Mouse (Mus musculus): ENCODE results near the gene Ccdc57. TPM values are rescaled to one million over a fixed set of nuclear protein-coding genes. Genes with fewer than 3 reads are reported as not detected.

Ccdc57 gene
- polyA plus RNA-seq, 1 experiment from 2014 or later: 4.9 TPM

DNA sequence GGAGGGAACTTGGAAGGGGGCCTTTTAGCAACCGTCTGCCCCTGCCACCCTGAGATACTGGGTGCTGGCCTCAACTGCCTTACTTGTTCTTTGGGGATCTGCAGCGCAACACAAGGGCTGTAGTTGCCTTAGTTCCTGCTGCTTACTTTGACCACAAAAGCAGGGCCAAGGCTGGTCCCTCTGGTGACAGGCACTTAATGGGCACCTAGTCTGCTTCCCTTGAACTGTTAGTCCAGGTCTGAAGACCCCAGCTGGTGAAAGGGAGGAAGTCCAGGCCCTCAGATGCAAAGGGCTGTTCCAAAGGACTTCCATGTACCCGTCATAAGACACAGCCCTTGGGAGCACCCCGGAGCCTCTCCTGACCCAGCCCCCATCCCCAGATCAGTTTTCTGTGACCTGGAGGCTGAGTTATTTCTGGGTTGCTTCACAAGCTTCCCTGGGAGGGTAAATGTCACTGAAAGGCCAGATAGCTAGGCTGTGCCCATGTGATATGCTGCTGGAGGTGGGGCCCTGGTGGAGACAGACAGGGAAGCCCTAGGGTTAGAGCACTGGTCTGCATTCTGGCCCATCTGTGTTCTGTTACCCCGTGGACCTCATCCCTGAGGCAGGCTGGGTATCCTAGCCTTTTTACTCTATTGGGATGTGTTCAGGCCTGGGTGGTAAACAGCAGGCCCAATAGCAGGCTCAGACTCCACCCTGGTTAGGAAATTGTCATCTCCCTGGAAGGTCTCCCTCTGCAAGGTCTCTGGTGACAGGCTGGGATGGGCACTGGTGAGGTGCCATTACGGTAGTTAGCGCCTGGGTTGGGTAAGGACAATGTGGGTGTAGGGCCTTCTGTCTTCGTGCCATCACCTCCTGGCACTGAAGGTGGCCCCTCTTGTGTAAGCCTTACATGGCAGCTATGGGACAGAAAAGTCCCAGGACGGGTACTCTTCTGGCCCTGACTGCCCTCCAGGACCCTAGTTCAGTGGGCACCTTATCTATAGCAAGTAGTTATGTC, 19.4 kb upstream of the Ccdc57 start:
- H3K4me1 ChIP-seq (replicated peaks): peaks cover 78% of the 10 kb centered on the region
- no peaks in the 10 kb centered on the region for H3K9me3 ChIP-seq (replicated peaks)
- H3K9ac ChIP-seq: peak overlapping the region; percentile 41; the same call in 1 of the 2 replicates
- H3K36me3 ChIP-seq: peaks cover 35% of the 10 kb centered on the region
- ATAC-seq (ENCODE audit: insufficient number of reproducible peaks, low FRiP score): no peak
- H3K4me3 ChIP-seq: peak overlapping the region; percentile 70
- peak overlapping the region; percentile 76 for H3K4me2 ChIP-seq
- no peaks in the 10 kb centered on the region for H3K27me3 ChIP-seq (replicated peaks)
- 62% methylated on average over 9 of the region's 9 CpGs for WGBS
- H3K27ac ChIP-seq (ENCODE audit: poor library complexity, severe bottlenecking): peak overlapping the region; percentile 95

DNA sequence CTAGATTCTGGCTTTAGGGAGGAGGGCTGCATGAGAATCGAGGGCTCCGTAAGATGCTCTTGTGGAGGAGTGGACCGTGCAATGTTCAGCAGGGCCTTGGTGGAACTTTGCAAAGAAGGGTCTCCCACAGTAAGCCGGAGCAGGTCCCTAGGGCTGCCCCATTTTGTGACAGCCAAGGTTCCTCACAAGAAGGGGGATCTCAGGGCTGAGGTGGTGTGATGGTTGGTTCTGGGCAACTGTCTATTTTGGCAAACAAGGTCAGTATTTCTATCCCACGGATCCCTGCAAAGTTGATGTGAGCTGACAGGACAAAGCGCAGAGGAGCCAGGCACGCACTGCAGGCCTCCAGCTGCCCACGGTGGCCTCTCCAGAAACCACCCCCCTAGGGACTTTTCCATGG, 18.6 kb upstream of the Ccdc57 start:
- H3K9me3 ChIP-seq (replicated peaks): no peaks in the 10 kb centered on the region
- H3K4me2 ChIP-seq: peak overlapping the region; percentile 76
- peak overlapping the region; percentile 70 for H3K4me3 ChIP-seq
- H3K9ac ChIP-seq: peak overlapping the region; percentile 76
- WGBS: 15% methylated on average over 8 of the region's 8 CpGs
- H3K27me3 ChIP-seq (replicated peaks): no peaks in the 10 kb centered on the region
- ATAC-seq (ENCODE audit: insufficient number of reproducible peaks, low FRiP score): peak; percentile 0; the same call in 1 of the 2 replicates
- H3K4me1 ChIP-seq (replicated peaks): peaks cover 70% of the 10 kb centered on the region
- peak overlapping the region; percentile 95 for H3K27ac ChIP-seq (ENCODE audit: poor library complexity, severe bottlenecking)
- H3K36me3 ChIP-seq: peaks cover 27% of the 10 kb centered on the region

DNA sequence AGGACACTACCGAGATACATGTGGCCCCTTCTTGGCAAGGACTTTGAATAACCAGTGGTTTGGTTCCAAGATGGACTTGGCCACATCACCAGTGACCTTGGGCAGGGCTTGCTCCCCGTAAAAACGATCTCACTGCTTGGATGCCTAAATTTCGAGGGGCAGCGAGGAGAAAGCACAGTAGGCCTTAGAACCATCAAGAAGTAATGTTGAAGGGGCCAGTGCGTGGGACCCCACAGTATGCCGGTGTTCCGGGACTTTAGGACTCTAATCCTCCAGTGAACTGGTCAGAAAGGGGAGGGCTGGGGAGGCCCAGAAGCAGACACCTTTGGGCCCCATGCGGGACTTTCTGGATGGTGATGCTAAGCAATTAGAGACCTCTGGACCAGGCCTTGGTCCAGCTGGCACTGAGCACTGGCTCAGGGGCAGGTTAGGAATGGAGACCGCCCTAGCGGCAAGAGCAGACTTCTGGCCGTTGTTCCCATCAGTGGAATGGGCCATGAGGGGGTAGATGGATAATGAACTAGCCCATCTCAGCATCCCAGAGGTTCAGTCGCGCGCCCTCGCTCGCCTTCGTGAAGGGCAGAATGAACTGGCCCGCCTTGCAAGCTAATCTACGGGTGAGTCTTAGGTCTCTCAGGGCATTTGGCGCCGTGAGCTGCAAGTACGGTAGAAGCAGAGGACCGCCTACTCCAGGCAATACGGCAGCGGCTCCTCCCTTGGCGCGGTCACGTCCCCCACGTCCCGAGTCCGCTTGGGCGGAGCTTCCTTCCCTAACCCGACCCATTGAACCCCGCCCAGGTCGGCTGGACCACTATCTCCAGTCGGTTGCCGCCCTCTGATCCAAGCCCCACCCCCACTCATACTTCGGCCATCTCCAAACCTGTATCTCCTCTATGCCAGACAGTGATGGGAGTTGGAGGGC, 17.9 kb upstream of the Ccdc57 start:
- peak; percentile 92 for ATAC-seq (ENCODE audit: insufficient number of reproducible peaks, low FRiP score)
- peak overlapping the region; percentile 70 for H3K4me3 ChIP-seq
- peak overlapping the region; percentile 95 for H3K27ac ChIP-seq (ENCODE audit: poor library complexity, severe bottlenecking)
- peak overlapping the region; percentile 92 for H3K9ac ChIP-seq
- H3K4me1 ChIP-seq (replicated peaks): peaks cover 66% of the 10 kb centered on the region
- WGBS: 2% methylated on average over 39 of the region's 39 CpGs
- H3K27me3 ChIP-seq (replicated peaks): 0 out of 2 replicates have a peak, but pooled peaks cover 3% of the 10 kb centered on the region
- H3K4me2 ChIP-seq: peak overlapping the region; percentile 76
- peaks cover 20% of the 10 kb centered on the region for H3K36me3 ChIP-seq
- no peaks in the 10 kb centered on the region for H3K9me3 ChIP-seq (replicated peaks)

DNA sequence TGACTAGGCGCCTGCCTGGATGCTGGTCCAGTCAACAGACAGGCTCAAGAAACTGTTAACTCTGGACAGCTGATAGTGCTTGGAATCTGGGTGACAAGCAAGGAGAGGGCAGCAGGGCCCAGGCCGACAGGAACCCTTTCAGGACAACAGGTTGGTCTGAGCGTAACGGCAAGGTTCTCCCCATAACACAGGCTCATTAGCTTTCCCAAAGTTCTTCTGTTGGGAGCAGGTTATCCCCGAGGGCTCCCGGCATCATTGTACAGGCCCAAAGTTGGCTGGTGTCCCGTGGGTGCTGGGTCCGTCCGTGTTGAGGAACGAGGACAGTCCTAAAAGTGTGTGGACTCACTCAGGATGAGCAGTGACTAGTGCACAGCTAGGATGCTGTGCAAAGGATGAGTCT, 17.2 kb upstream of the Ccdc57 start:
- WGBS: 5% methylated on average over 10 of the region's 10 CpGs
- H3K9ac ChIP-seq: peak overlapping the region; percentile 92
- peak overlapping the region; percentile 70 for H3K4me3 ChIP-seq
- H3K36me3 ChIP-seq: peaks cover 14% of the 10 kb centered on the region; the same call in 1 of the 2 replicates
- H3K9me3 ChIP-seq (replicated peaks): no peaks in the 10 kb centered on the region
- 0 out of 2 replicates have a peak, but pooled peaks cover 8% of the 10 kb centered on the region for H3K27me3 ChIP-seq (replicated peaks)
- H3K4me2 ChIP-seq: peak overlapping the region; percentile 76
- H3K4me1 ChIP-seq (replicated peaks): peaks cover 62% of the 10 kb centered on the region
- no peak for ATAC-seq (ENCODE audit: insufficient number of reproducible peaks, low FRiP score)
- H3K27ac ChIP-seq (ENCODE audit: poor library complexity, severe bottlenecking): peak overlapping the region; percentile 95

DNA sequence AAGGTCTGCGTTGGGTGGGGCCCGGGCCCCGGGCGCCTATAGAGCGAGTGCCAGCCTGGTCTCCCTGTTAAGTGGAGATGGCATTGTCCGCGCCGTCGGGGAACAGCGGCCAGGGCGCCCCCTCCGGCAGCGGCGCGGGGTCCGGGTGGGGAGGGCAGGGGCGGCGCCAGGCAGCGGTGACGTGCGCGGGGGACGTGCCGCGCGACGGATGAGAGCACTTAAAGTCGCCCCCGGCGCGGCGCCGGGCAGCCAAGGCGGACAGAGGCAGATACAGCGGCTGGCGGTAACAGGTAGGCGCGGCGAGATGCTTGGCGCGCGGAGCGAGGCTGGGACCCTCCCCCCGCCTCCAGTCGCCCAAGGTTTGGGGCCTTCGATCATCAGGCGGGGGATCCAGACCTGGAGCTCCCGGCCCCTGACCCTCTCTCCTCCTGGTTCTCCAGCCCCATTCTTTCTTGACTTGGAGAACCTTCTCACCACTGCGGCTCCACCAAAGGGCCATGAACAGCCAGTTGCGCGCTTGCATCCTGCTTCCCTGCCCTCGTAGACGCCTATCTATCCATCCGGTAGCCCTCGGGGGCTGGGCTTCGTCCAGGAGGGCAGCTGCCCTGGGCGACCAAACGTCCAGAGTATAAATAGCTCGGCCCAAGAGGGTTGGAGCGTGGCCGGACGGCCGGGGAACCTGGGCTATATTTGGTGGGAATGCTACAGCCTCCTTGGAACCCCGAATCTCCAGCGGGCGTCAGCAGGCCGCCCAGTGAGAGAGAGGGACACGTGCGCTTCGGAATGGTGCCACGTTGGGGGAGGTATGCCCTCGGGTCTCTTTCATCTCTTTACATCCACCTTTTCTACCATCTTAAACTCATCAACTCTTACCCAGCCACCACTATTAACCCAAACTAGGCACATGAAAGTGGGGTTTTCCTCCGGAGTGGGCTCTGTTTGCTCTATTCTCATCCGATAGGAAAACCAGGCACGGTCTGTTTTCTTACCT, 16.5 kb upstream of the Ccdc57 start:
- ATAC-seq (ENCODE audit: insufficient number of reproducible peaks, low FRiP score): peak; percentile 49
- no peaks in the 10 kb centered on the region for H3K9me3 ChIP-seq (replicated peaks)
- peaks cover 55% of the 10 kb centered on the region for H3K4me1 ChIP-seq (replicated peaks)
- H3K27me3 ChIP-seq (replicated peaks): 0 out of 2 replicates have a peak, but pooled peaks cover 8% of the 10 kb centered on the region
- H3K4me2 ChIP-seq: peak overlapping the region; percentile 76
- H3K9ac ChIP-seq: peak overlapping the region; percentile 92
- WGBS: 1% methylated on average over 68 of the region's 75 CpGs
- H3K27ac ChIP-seq (ENCODE audit: poor library complexity, severe bottlenecking): peak overlapping the region; percentile 95
- H3K36me3 ChIP-seq: peaks cover 7% of the 10 kb centered on the region; the same call in 1 of the 2 replicates
- peak overlapping the region; percentile 70 for H3K4me3 ChIP-seq

DNA sequence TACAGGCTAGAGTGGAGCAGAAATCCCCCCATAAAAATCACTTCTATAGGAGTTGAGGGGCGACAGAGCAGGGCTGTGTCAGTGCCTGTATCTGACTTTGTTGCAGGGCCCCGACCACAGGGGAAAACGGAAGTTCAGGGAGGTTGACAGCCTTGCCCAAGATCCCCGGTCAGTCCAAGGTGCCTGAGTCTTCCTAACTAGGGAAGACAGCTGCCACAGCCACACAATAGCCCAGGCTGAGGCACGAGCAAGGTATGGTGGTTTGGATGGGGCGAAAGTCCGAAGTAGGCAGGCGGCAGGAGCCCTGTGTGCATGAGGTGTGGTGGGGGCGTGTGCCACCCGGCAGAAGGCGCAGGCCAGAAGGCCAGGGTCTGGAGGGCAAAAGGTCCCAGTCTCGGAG, 15.7 kb upstream of the Ccdc57 start, which contains the start of gene Slc16a3:
Gene Slc16a3, plus strand, starts transcription at position 153 of the 400 bp plus-strand sequence.
- Histone ChIP-seq H3K4me2 (peak within 1 kb of the TSS; percentile 76), H3K9me3 (replicated peaks) (no peaks in the 10 kb centered on the region), H3K27ac (ENCODE audit: poor library complexity, severe bottlenecking) (peak within 1 kb of the TSS; percentile 95), H3K4me3 (peak within 1 kb of the TSS; percentile 70), H3K27me3 (replicated peaks) (0 out of 2 replicates have a peak, but pooled peaks cover 12% of the 10 kb centered on the region), H3K4me1 (replicated peaks) (peaks cover 48% of the 10 kb centered on the region), H3K36me3 (no peaks in the 10 kb centered on the region), H3K9ac (peak within 1 kb of the TSS; percentile 92)
- ATAC-seq (ENCODE audit: insufficient number of reproducible peaks, low FRiP score): no peak
- 23% methylated on average over 12 of the region's 12 CpGs for WGBS

DNA sequence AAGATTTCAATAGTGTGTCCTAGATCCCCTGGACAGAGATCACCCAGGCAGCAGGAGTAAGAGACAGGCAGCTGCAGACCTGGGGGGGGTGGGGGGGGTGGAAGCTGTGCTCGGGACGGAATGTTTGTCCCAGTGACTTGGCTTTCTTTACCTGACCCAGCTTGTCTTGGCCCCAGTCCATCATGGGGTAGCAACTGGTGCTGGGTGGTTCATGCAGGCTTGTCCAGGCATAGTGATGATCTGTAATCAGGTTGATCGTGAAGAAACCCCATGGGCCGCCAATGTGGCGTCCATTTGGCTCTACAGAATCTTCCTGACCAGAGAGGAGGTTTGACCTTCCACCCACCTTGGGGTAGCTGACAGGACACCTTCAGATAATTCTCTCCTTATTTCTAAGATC, 13.3 kb upstream of the Ccdc57 start:
- no peak overlapping the region for H3K27ac ChIP-seq (ENCODE audit: poor library complexity, severe bottlenecking)
- no peak overlapping the region for H3K4me2 ChIP-seq
- no peaks in the 10 kb centered on the region for H3K36me3 ChIP-seq
- 0 out of 2 replicates have a peak, but pooled peaks cover 12% of the 10 kb centered on the region for H3K27me3 ChIP-seq (replicated peaks)
- no peak for ATAC-seq (ENCODE audit: insufficient number of reproducible peaks, low FRiP score)
- no peak overlapping the region for H3K9ac ChIP-seq
- no peak overlapping the region for H3K4me3 ChIP-seq
- 92% methylated on average over 5 of the region's 5 CpGs for whole genome bisulfite sequencing
- H3K4me1 ChIP-seq (replicated peaks): peaks cover 25% of the 10 kb centered on the region; the same call in 1 of the 2 replicates
- H3K9me3 ChIP-seq (replicated peaks): no peaks in the 10 kb centered on the region

DNA sequence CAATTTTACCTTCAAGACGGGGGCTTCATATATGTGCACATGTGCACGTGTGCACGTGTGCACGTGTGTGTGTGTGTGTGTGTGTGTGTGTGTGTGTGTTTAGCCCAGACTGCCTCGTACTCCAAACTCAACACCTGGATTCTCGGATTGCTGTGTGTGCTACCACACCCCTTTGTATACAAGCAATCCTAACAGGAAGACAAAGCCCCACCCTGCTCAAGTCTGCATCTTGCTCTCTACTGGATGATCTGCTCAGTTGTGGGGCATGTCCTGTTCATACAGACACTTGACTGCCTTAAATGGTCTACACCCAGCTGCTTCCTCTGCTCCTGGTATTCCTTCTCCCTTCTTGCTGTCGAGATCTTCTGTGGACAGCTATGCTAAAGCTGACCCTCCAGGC, 12.6 kb upstream of the Ccdc57 start:
- Histone ChIP-seq H3K27me3 (replicated peaks) (0 out of 2 replicates have a peak, but pooled peaks cover 12% of the 10 kb centered on the region), H3K36me3 (no peaks in the 10 kb centered on the region), H3K4me1 (replicated peaks) (peaks cover 19% of the 10 kb centered on the region; the same call in 1 of the 2 replicates), H3K4me2 (no peak overlapping the region), H3K9ac (no peak overlapping the region), H3K27ac (ENCODE audit: poor library complexity, severe bottlenecking) (no peak overlapping the region), H3K9me3 (replicated peaks) (no peaks in the 10 kb centered on the region), H3K4me3 (no peak overlapping the region)
- ATAC-seq (ENCODE audit: insufficient number of reproducible peaks, low FRiP score): no peak
- 74% methylated on average over 7 of the region's 7 CpGs for WGBS

DNA sequence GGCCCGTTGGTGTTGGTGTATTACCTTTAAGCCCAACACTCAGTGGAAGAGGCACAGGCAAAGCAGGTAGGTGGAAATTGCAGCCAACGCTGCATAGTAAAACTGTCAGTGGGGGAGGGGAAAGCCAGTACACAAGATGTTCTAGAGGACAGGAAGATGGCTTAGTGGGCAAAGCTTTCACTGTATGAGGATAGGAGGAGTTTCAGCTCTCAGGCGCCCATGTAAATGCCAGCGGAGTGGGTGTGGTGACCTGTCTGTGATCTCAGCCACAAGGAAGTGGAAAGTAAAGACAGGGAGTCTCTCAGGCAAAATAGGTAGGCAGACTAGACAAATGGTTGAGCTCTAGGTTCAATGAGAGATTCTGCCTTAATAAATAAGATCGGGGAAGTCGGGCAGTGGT, 8.3 kb upstream of the Ccdc57 start:
- Histone ChIP-seq H3K4me3 (no peak overlapping the region), H3K4me2 (no peak overlapping the region), H3K36me3 (no peaks in the 10 kb centered on the region), H3K27ac (ENCODE audit: poor library complexity, severe bottlenecking) (no peak overlapping the region), H3K27me3 (replicated peaks) (0 out of 2 replicates have a peak, but pooled peaks cover 12% of the 10 kb centered on the region), H3K9me3 (replicated peaks) (no peaks in the 10 kb centered on the region), H3K9ac (no peak overlapping the region), H3K4me1 (replicated peaks) (no peaks in the 10 kb centered on the region)
- no peak for ATAC-seq (ENCODE audit: insufficient number of reproducible peaks, low FRiP score)
- WGBS: 84% methylated on average over 6 of the region's 6 CpGs
